10 mouse cellular contexts compared by ENCODE assay signal in the genomic region with DNA sequence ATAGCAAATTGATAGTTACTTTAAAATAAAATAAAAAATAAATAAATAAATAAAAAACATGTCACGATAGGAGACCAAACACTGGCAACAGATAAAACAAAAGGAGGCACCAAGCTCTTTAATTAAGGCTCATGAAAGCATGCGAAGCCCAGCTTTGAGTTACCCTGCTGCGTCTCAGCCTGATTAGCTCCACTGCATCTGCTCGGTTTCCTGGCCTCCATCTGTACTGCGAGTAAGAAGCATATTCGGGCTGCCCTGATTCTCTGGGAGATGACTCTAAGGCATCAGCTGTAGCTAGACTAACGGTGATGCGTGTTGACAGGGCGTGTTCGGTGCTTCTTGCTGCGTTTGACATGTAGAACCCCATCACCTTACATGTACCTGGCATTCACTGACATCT.
DNase-seq lines count a peak whose midpoint lies in the region; ATAC-seq and TF ChIP-seq lines count a peak whose summit lies in the region.
"Had no signal": no experiment of that assay in that cellular context is flagged by ENCODE, and none has a peak within 500 bp of the region (broad histone marks: within the 10 kb centered on the region; RNA-seq: fewer than 3 reads in every experiment).

No protein-coding gene starts in this region.

- H3K27ac ChIP-seq in layer of hippocampus, adult 2 months, result peak overlapping the region; percentile 69
- H3K27ac ChIP-seq in midbrain, embryonic 16.5 days (ENCODE audit: low read length), result peak overlapping the region; percentile 38
- no peak overlapping the region for H3K27ac ChIP-seq in intestine, embryonic 15.5 days
- H3K27ac ChIP-seq: macrophage had no signal

- H3K9ac ChIP-seq in midbrain, embryonic 16.5 days (ENCODE audit: low read depth, low read length), result no peak overlapping the region
- no peak overlapping the region for H3K9ac ChIP-seq in intestine, embryonic 15.5 days

- H3K9me3 ChIP-seq in midbrain, embryonic 16.5 days (replicated peaks; ENCODE audit: control insufficient read depth, low read length, poor library complexity, severe bottlenecking), result no peaks in the 10 kb centered on the region
- no peaks in the 10 kb centered on the region for H3K9me3 ChIP-seq in intestine, embryonic 15.5 days

- H3K4me3 ChIP-seq in layer of hippocampus, adult 2 months, result no peak overlapping the region
- H3K4me3 ChIP-seq in midbrain, embryonic 16.5 days (ENCODE audit: low read depth, low read length), result no peak overlapping the region
- no peak overlapping the region for H3K4me3 ChIP-seq in intestine, embryonic 15.5 days (replicated peaks)

- WGBS in midbrain, embryonic 16.5 days, result 25% methylated on average over 11 of the region's 11 CpGs
- WGBS in intestine, embryonic 15.5 days, result 91% methylated on average over 11 of the region's 11 CpGs

- no peak overlapping the region for H3K4me2 ChIP-seq in midbrain, embryonic 16.5 days (ENCODE audit: low read length)
- H3K4me2 ChIP-seq in intestine, embryonic 15.5 days (replicated peaks), result no peak overlapping the region

- DNase-seq in cerebellum, postnatal 25 days, result peak; percentile 73 to 78
- DNase-seq in layer of hippocampus, adult 2 months (ENCODE audit: low spot score in 2 of 2), result peak; percentile 60 to 64
- DNase-seq in urinary bladder, postnatal 14 days (ENCODE audit: low spot score), result no peak
- no peak for DNase-seq in kidney, postnatal 36 days
- DNase-seq in thymus, adult 18-20 months, result no peak
- DNase-seq: kidney, postnatal 14 days had no signal

- peaks cover 11% of the 10 kb centered on the region for H3K4me1 ChIP-seq in midbrain, embryonic 16.5 days (ENCODE audit: control insufficient read depth, insufficient read depth, low read length)
- no peaks in the 10 kb centered on the region for H3K4me1 ChIP-seq in intestine, embryonic 15.5 days (replicated peaks)

- no peaks in the 10 kb centered on the region for H3K36me3 ChIP-seq in midbrain, embryonic 16.5 days (ENCODE audit: control insufficient read depth, insufficient read depth, low read length)
- no peaks in the 10 kb centered on the region for H3K36me3 ChIP-seq in intestine, embryonic 15.5 days

- ATAC-seq in cerebellum, adult (ENCODE audit: insufficient number of reproducible peaks, low FRiP score, low TSS enrichment), result peak; percentile 87
- ATAC-seq in midbrain, embryonic 16.5 days, result peak; percentile 58
- no peak for ATAC-seq in intestine, embryonic 15.5 days

- no peak for TF ChIP-seq CTCF in layer of hippocampus, adult 2 months (conservative IDR thresholded peaks at IDR 0.05)

- no peaks in the 10 kb centered on the region for H3K27me3 ChIP-seq in midbrain, embryonic 16.5 days (ENCODE audit: control insufficient read depth, insufficient read depth, low read depth, low read length)
- no peaks in the 10 kb centered on the region for H3K27me3 ChIP-seq in intestine, embryonic 15.5 days (replicated peaks)

Comparison
In these comparisons a context has a peak if more than half of its experiments do, and no peak if none do; other contexts are left out.
1. DNase-seq: peak in cerebellum, postnatal 25 days (2 of 2) and layer of hippocampus, adult 2 months (2 of 2); none in urinary bladder, postnatal 14 days (single experiment), kidney, postnatal 36 days (0 of 2) and thymus, adult 18-20 months (0 of 2).